In the genomic region with DNA sequence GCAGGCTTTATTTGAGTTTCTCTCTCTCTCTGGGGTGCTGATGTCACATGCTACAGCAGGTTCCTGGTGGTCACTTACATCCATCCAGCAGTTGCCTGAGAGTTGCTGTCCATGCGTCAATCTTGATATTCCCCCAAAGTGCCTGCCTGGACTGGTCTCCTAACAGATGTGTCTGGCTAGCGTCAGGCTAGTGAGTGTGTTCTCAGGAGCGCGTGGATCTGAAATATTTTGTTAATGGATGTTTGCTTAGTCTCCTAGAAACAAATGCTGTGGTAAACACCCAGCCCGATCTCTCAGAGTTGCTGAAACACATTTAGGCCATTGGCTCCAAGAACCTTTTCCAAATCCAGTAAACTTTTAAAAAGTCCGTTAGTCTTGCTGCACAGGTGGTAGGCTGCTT, we compare ENCODE assay signal across 15 mouse cellular contexts.
"Had no signal": no experiment of that assay in that cellular context is flagged by ENCODE, and none has a peak within 500 bp of the region (broad histone marks: within the 10 kb centered on the region; RNA-seq: fewer than 3 reads in every experiment).

No protein-coding gene starts in this region.

- H3K4me3 ChIP-seq: limb, embryonic 12.5 days; limb, embryonic 15.5 days; lung, embryonic 15.5 days; megakaryocyte, embryonic 14.5 days; midbrain, embryonic 10.5 days; midbrain, embryonic 13.5 days had no signal

- H3K9me3 ChIP-seq: limb, embryonic 12.5 days; limb, embryonic 15.5 days; lung, embryonic 15.5 days; midbrain, embryonic 10.5 days; midbrain, embryonic 13.5 days had no signal

- H3K4me2 ChIP-seq: limb, embryonic 12.5 days; limb, embryonic 15.5 days; liver, embryonic 11.5 days; lung, embryonic 15.5 days; midbrain, embryonic 13.5 days had no signal

- ATAC-seq: liver, postnatal 0 days; midbrain, embryonic 13.5 days had no signal

- DNase-seq: kidney, adult 18-20 months; kidney, adult 9 months; kidney, postnatal 14 days; kidney, postnatal 4 days; left cerebral cortex, postnatal 4 days; liver, postnatal 0 days; thymus, postnatal 36 days had no signal

- H3K27me3 ChIP-seq: limb, embryonic 12.5 days; limb, embryonic 15.5 days; lung, embryonic 15.5 days; midbrain, embryonic 13.5 days had no signal

- H3K27ac ChIP-seq: limb, embryonic 12.5 days; limb, embryonic 15.5 days; liver, embryonic 14.5 days; lung, embryonic 15.5 days; midbrain, embryonic 10.5 days; midbrain, embryonic 13.5 days had no signal

- H3K9ac ChIP-seq: limb, embryonic 12.5 days; limb, embryonic 15.5 days; liver, embryonic 14.5 days; liver, postnatal 0 days; lung, embryonic 15.5 days; midbrain, embryonic 13.5 days had no signal
